ENCODE assay signal across 8 mouse cellular contexts in the genomic region with DNA sequence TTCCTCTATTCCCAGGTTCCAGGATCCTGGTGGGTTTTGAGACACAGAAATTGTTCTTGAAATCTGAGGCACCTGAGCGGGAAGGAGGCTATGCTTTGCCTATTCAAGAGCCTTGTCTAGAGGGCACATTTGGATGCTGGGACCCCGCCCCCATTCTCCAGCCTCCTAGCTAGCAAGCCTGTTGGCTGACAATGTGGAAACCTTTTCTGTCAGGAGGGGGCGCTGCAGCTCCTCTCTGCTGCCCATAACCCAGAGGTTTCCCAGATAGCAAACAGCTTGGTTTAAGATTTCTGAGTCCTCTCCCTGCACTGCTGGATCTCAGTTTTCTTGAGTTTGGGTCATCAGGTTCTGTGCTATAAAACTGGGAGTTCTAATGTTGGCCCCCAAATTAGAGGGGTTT.
A peak's percentile ranks its signal among the peaks of the same experiment; 100 is the strongest.
DNase-seq lines count a peak whose midpoint lies in the region; TF ChIP-seq lines count a peak whose summit lies in the region.

No protein-coding gene starts in this region.

- 0 out of 2 replicates have a peak, but pooled peaks cover 12% of the 10 kb centered on the region for H3K27me3 ChIP-seq in E14TG2a.4 (ENCODE audit: insufficient read depth, low read length)

- peak; percentile 90 for DNase-seq in brain, embryonic 14.5 days (ENCODE audit: low read depth)
- DNase-seq in heart, postnatal 10 days = peak; percentile 80 to 88
- DNase-seq in kidney, postnatal 4 days = peak; percentile 93
- DNase-seq in lung, adult 18-20 months = peak; percentile 68 to 75
- DNase-seq in ovary, postnatal 36 days (ENCODE audit: low spot score) = peak; percentile 81
- peak; percentile 32 for DNase-seq in yolk sac, embryonic 10.5 days (ENCODE audit: low spot score)

- peak; percentile 77 for TF ChIP-seq CTCF in E14TG2a.4 (conservative IDR thresholded peaks at IDR 0.05; ENCODE audit: low read length)
- TF ChIP-seq CTCF in brain, embryonic 14.5 days (IDR thresholded peaks at IDR 0.05; ENCODE audit: borderline replicate concordance, extremely low read depth, insufficient read depth, insufficient read length) = peak; percentile 84
- peak; percentile 50; the same call in 1 of the 2 replicates for TF ChIP-seq CTCF in embryonic fibroblast, embryonic 13.5 days (IDR thresholded peaks at IDR 0.05; ENCODE audit: borderline replicate concordance, insufficient read depth, low read length)

- no peaks in the 10 kb centered on the region for H3K9me3 ChIP-seq in E14TG2a.4 (ENCODE audit: low read length)

- intact Hi-C loops in heart, postnatal 10 days (cut with DNase I) = loop anchor here (5.0 kb wide), 2 partner anchors 230 to 270 kb away; no protein-coding TSS in a partner anchor

- H3K27ac ChIP-seq in embryonic fibroblast, embryonic 13.5 days (ENCODE audit: insufficient read depth, low read length) = no peak overlapping the region

- TF ChIP-seq POLR2A in brain, embryonic 14.5 days (IDR thresholded peaks at IDR 0.05; ENCODE audit: borderline replicate concordance, extremely low read depth, insufficient read depth, insufficient read length, poor library complexity, severe bottlenecking) = no peak
- TF ChIP-seq POLR2A in embryonic fibroblast, embryonic 13.5 days (IDR thresholded peaks at IDR 0.05; ENCODE audit: low read depth, low read length) = no peak

- H3K4me3 ChIP-seq in E14TG2a.4 (replicated peaks; ENCODE audit: low read length) = no peak overlapping the region
- no peak overlapping the region for H3K4me3 ChIP-seq in embryonic fibroblast, embryonic 13.5 days (ENCODE audit: insufficient read depth, low read length)

- H3K36me3 ChIP-seq in E14TG2a.4 (ENCODE audit: insufficient read depth, low read length) = no peaks in the 10 kb centered on the region

- H3K4me1 ChIP-seq in E14TG2a.4 (replicated peaks; ENCODE audit: low read depth, low read length) = no peaks in the 10 kb centered on the region
- H3K4me1 ChIP-seq in embryonic fibroblast, embryonic 13.5 days (ENCODE audit: control insufficient read depth, insufficient read depth, low read length) = 0 out of 2 replicates have a peak, but pooled peaks cover 3% of the 10 kb centered on the region

Comparison
In these comparisons a context has a peak if more than half of its experiments do, and no peak if none do; other contexts are left out.
1. DNase-seq: peak in every context shown above with its lines; median percentile 93 in kidney, postnatal 4 days; 90 in brain, embryonic 14.5 days; 84 in heart, postnatal 10 days; 81 in ovary, postnatal 36 days; 72 in lung, adult 18-20 months; 32 in yolk sac, embryonic 10.5 days.